Mouse (Mus musculus) forebrain, embryonic 12.5 days (tissue): ENCODE measurements around the gene C730034F03Rik. TPM values are rescaled to one million over a fixed set of nuclear protein-coding genes. Genes with fewer than 3 reads are reported as not detected.

ENCODE experiments used
- polyA plus RNA-seq: library from polyadenylated mRNA; unstranded; fragments of >200 nt; fragmentation: Nextera tagmentation; extraction: Ambion mirVana; gene quantifications from 2 replicates; pipeline ENCODE4 v1.2.1, GENCODE M21; 2016

The C730034F03Rik gene
- polyA plus RNA-seq, 1 experiment from 2014 or later: 5.0 TPM

Other genes with a start within 250 kb of the C730034F03Rik start
- gene Plxnb2, start 248.8 kb upstream of the C730034F03Rik start, polyA plus RNA-seq: 174 and 182 TPM in 2 replicates
- 38.8 and 44.0 TPM in 2 replicates for gene Dennd6b, start 233.1 kb upstream of the C730034F03Rik start, polyA plus RNA-seq
- gene Ppp6r2, start 218.0 kb upstream of the C730034F03Rik start, polyA plus RNA-seq: 47.1 and 57.2 TPM in 2 replicates
- 82.5 and 88.9 TPM in 2 replicates for gene Sbf1, start 114.3 kb upstream of the C730034F03Rik start, polyA plus RNA-seq
- not detected in 2 replicates for gene Adm2, start 106.9 kb upstream of the C730034F03Rik start, polyA plus RNA-seq
- gene Miox, start 95.2 kb upstream of the C730034F03Rik start, polyA plus RNA-seq: not detected in 2 replicates
- 45.6 and 47.0 TPM in 2 replicates for gene Lmf2, start 73.9 kb upstream of the C730034F03Rik start, polyA plus RNA-seq
- 186 and 191 TPM in 2 replicates for gene Ncaph2, start 73.9 kb upstream of the C730034F03Rik start, polyA plus RNA-seq
- 4.7 and 5.1 TPM in 2 replicates for gene Sco2, start 55.7 kb upstream of the C730034F03Rik start, polyA plus RNA-seq
- gene Tymp, start 52.5 kb upstream of the C730034F03Rik start, polyA plus RNA-seq: 1.1 and 1.4 TPM in 2 replicates
- gene Odf3b, start 50.3 kb upstream of the C730034F03Rik start, polyA plus RNA-seq: 1.1 TPM in 2 replicates
- gene Klhdc7b, start 44.7 kb upstream of the C730034F03Rik start, polyA plus RNA-seq: not detected in 2 replicates
- gene Syce3, start 19.1 kb upstream of the C730034F03Rik start, polyA plus RNA-seq: not detected in 2 replicates
- 0.67 and 0.70 TPM in 2 replicates for gene Cpt1b, start 3.7 kb upstream of the C730034F03Rik start, polyA plus RNA-seq
- gene Gm44502, start 107 bp downstream of the C730034F03Rik start, polyA plus RNA-seq: 0.27 TPM in 1 of 2 replicates, not detected in the other
- gene Chkb, start 319 bp downstream of the C730034F03Rik start, polyA plus RNA-seq: 58.8 and 62.6 TPM in 2 replicates
- gene Mapk8ip2, start 24.3 kb downstream of the C730034F03Rik start, polyA plus RNA-seq: 44.1 and 51.6 TPM in 2 replicates
- 12.5 and 13.6 TPM in 2 replicates for gene Arsa, start 47.8 kb downstream of the C730034F03Rik start, polyA plus RNA-seq
- gene Shank3, start 70.0 kb downstream of the C730034F03Rik start, polyA plus RNA-seq: 7.9 and 8.8 TPM in 2 replicates
- gene Acr, start 138.7 kb downstream of the C730034F03Rik start, polyA plus RNA-seq: 1.5 and 1.7 TPM in 2 replicates
- 60.7 and 62.8 TPM in 2 replicates for gene Rabl2, start 162.3 kb downstream of the C730034F03Rik start, polyA plus RNA-seq